Mouse (Mus musculus): ENCODE data around the gene Foxn3. TPM values are rescaled to one million over a fixed set of nuclear protein-coding genes. Genes with fewer than 3 reads are reported as not detected.

Foxn3 gene
- polyA plus RNA-seq, 1 experiment from 2014 or later, result 41.9 TPM

GRCm38 (mm10) chr12:99215521-99216255 lies 347.7 kb downstream of the Foxn3 start:
- 66% methylated on average over 11 of the region's 11 CpGs for WGBS
- no peak for ATAC-seq
- peak; percentile 61 for TF ChIP-seq CTCF (IDR thresholded peaks at IDR 0.05; ENCODE audit: low read depth)
- Histone ChIP-seq H3K4me2 (replicated peaks; ENCODE audit: low read depth) (no peak overlapping the region), H3K9ac (ENCODE audit: low read depth, low read length) (no peak overlapping the region), H3K9me3 (ENCODE audit: control insufficient read depth) (no peaks in the 10 kb centered on the region), H3K4me3 (ENCODE audit: low read depth, low read length) (no peak overlapping the region), H3K27ac (ENCODE audit: low read depth, low read length) (no peak overlapping the region), H3K36me3 (ENCODE audit: control insufficient read depth, insufficient read depth) (peaks cover 9% of the 10 kb centered on the region; the same call in 1 of the 2 replicates), H3K4me1 (replicated peaks; ENCODE audit: control insufficient read depth, insufficient read depth, low read length) (0 out of 2 replicates have a peak, but pooled peaks cover 3% of the 10 kb centered on the region), H3K27me3 (replicated peaks; ENCODE audit: control insufficient read depth, insufficient read depth, low read length) (no peaks in the 10 kb centered on the region)

DNA sequence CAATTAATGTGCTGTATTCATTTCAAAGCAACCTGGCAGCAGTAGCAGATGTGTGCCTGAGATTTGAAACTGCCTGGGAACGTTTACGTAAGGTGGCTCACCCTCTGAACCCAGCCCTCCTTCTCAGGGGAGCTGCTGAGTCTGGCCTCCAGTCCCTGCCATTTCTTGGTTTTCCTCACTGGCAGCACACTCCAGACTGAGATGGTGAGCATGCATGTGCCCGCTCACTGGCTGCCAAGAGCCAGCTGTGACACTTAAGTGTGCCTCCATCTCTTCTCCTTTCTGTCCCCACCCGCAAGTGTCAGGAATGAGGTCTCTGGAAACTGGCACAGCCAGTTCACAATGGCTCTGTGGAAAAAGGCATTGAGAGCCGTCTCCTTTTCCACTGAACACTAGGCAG lies 349.3 kb downstream of the Foxn3 start:
- no peaks in the 10 kb centered on the region for H3K9me3 ChIP-seq (ENCODE audit: control insufficient read depth)
- ATAC-seq, result no peak
- no peak overlapping the region for H3K4me2 ChIP-seq (replicated peaks; ENCODE audit: low read depth)
- no peak overlapping the region for H3K9ac ChIP-seq (ENCODE audit: low read depth, low read length)
- no peak for TF ChIP-seq CTCF (IDR thresholded peaks at IDR 0.05; ENCODE audit: low read depth)
- no peak overlapping the region for H3K27ac ChIP-seq (ENCODE audit: low read depth, low read length)
- peaks cover 9% of the 10 kb centered on the region; the same call in 1 of the 2 replicates for H3K36me3 ChIP-seq (ENCODE audit: control insufficient read depth, insufficient read depth)
- 0 out of 2 replicates have a peak, but pooled peaks cover 3% of the 10 kb centered on the region for H3K4me1 ChIP-seq (replicated peaks; ENCODE audit: control insufficient read depth, insufficient read depth, low read length)
- 74% methylated on average over 5 of the region's 5 CpGs for WGBS
- H3K27me3 ChIP-seq (replicated peaks; ENCODE audit: control insufficient read depth, insufficient read depth, low read length), result no peaks in the 10 kb centered on the region
- H3K4me3 ChIP-seq (ENCODE audit: low read depth, low read length), result no peak overlapping the region

GRCm38 (mm10) chr12:99213218-99213617 lies 350.2 kb downstream of the Foxn3 start:
- ATAC-seq, result no peak
- Histone ChIP-seq H3K4me3 (ENCODE audit: low read depth, low read length) (no peak overlapping the region), H3K27ac (ENCODE audit: low read depth, low read length) (no peak overlapping the region), H3K9ac (ENCODE audit: low read depth, low read length) (no peak overlapping the region), H3K4me1 (replicated peaks; ENCODE audit: control insufficient read depth, insufficient read depth, low read length) (0 out of 2 replicates have a peak, but pooled peaks cover 3% of the 10 kb centered on the region), H3K36me3 (ENCODE audit: control insufficient read depth, insufficient read depth) (peaks cover 9% of the 10 kb centered on the region; the same call in 1 of the 2 replicates), H3K27me3 (replicated peaks; ENCODE audit: control insufficient read depth, insufficient read depth, low read length) (no peaks in the 10 kb centered on the region), H3K4me2 (replicated peaks; ENCODE audit: low read depth) (no peak overlapping the region), H3K9me3 (ENCODE audit: control insufficient read depth) (no peaks in the 10 kb centered on the region)
- TF ChIP-seq CTCF (IDR thresholded peaks at IDR 0.05; ENCODE audit: low read depth), result no peak
- WGBS, result 92% methylated on average over 12 of the region's 12 CpGs

GRCm38 (mm10) chr12:99209801-99210200 lies 353.6 kb downstream of the Foxn3 start:
- no peak overlapping the region for H3K4me3 ChIP-seq (ENCODE audit: low read depth, low read length)
- no peaks in the 10 kb centered on the region for H3K9me3 ChIP-seq (ENCODE audit: control insufficient read depth)
- WGBS, result 87% methylated on average over 8 of the region's 8 CpGs
- H3K9ac ChIP-seq (ENCODE audit: low read depth, low read length), result no peak overlapping the region
- no peak for TF ChIP-seq CTCF (IDR thresholded peaks at IDR 0.05; ENCODE audit: low read depth)
- ATAC-seq, result no peak
- H3K36me3 ChIP-seq (ENCODE audit: control insufficient read depth, insufficient read depth), result peaks cover 10% of the 10 kb centered on the region; the same call in 1 of the 2 replicates
- H3K27me3 ChIP-seq (replicated peaks; ENCODE audit: control insufficient read depth, insufficient read depth, low read length), result no peaks in the 10 kb centered on the region
- H3K4me1 ChIP-seq (replicated peaks; ENCODE audit: control insufficient read depth, insufficient read depth, low read length), result no peaks in the 10 kb centered on the region
- no peak overlapping the region for H3K27ac ChIP-seq (ENCODE audit: low read depth, low read length)
- H3K4me2 ChIP-seq (replicated peaks; ENCODE audit: low read depth), result no peak overlapping the region

DNA sequence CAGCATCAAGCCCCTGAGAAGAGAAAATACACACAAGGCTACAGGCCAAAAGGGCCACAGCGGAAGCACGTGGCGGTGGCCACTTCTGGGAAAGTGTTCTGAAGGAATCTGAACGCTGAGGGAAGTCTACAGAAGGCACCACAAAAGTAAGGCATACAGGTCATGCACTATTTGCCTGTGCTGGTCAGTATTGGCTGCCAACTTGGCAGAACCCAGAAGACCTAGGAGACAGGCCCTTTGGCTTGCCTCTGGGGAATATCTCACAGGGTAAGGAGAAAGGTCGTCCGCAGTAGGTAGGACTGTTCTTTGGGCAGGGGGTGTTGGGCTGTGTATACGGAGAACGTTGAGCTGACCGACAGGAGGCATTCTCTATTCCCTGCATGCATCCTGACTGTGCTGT lies 355.1 kb downstream of the Foxn3 start:
- ATAC-seq, result no peak
- Histone ChIP-seq H3K9me3 (ENCODE audit: control insufficient read depth) (no peaks in the 10 kb centered on the region), H3K36me3 (ENCODE audit: control insufficient read depth, insufficient read depth) (peaks cover 7% of the 10 kb centered on the region; the same call in 1 of the 2 replicates), H3K9ac (ENCODE audit: low read depth, low read length) (no peak overlapping the region), H3K4me1 (replicated peaks; ENCODE audit: control insufficient read depth, insufficient read depth, low read length) (no peaks in the 10 kb centered on the region), H3K27me3 (replicated peaks; ENCODE audit: control insufficient read depth, insufficient read depth, low read length) (no peaks in the 10 kb centered on the region), H3K4me3 (ENCODE audit: low read depth, low read length) (no peak overlapping the region), H3K27ac (ENCODE audit: low read depth, low read length) (no peak overlapping the region), H3K4me2 (replicated peaks; ENCODE audit: low read depth) (no peak overlapping the region)
- no peak for TF ChIP-seq CTCF (IDR thresholded peaks at IDR 0.05; ENCODE audit: low read depth)
- WGBS, result 90% methylated on average over 9 of the region's 9 CpGs

DNA sequence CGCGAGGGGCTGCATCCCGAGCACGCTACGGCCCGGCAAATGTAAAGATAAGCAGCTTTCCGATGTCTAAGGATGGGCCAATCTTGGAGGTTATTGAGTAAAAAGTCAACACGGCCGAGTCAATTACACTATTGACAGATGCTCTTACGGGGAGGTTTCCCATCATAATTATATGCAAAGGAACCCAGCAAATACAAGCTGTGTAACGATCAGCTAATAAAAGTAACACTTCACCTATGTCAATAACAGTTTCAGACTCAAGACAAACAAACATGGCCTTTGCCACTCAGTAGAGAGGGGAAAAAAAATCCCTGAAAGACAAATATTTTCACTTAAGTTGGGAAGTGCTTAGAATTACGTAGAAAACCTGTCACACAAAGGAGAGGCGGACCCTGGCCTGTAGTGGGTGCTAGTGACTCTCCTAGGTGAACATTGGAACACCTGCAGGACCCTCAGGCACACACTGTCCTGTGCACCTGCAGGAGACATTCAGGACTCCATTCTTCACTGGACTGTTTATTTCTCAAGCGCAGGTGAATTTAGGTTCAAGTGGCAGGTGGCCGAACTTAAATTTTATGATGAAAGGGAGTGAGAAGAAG lies 356.3 kb downstream of the Foxn3 start:
- Histone ChIP-seq H3K4me2 (replicated peaks; ENCODE audit: low read depth) (no peak overlapping the region), H3K9ac (ENCODE audit: low read depth, low read length) (no peak overlapping the region), H3K4me1 (replicated peaks; ENCODE audit: control insufficient read depth, insufficient read depth, low read length) (no peaks in the 10 kb centered on the region), H3K27ac (ENCODE audit: low read depth, low read length) (no peak overlapping the region), H3K36me3 (ENCODE audit: control insufficient read depth, insufficient read depth) (peaks cover 7% of the 10 kb centered on the region; the same call in 1 of the 2 replicates), H3K4me3 (ENCODE audit: low read depth, low read length) (no peak overlapping the region), H3K27me3 (replicated peaks; ENCODE audit: control insufficient read depth, insufficient read depth, low read length) (no peaks in the 10 kb centered on the region), H3K9me3 (ENCODE audit: control insufficient read depth) (no peaks in the 10 kb centered on the region)
- TF ChIP-seq CTCF (IDR thresholded peaks at IDR 0.05; ENCODE audit: low read depth), result peak; percentile 42; the same call in 1 of the 2 replicates
- WGBS, result 50% methylated on average over 15 of the region's 15 CpGs
- ATAC-seq, result no peak

All from intestine, postnatal 0 days (tissue).